Mouse (Mus musculus) forebrain, embryonic 15.5 days (tissue): Measurements from ENCODE around the gene Sqstm1. TPM values are rescaled to one million over a fixed set of nuclear protein-coding genes. Genes with fewer than 3 reads are reported as not detected.
"Not testable (repeated sequence)": the region's sequence is repeated elsewhere in the genome, so short reads cannot be mapped to it uniquely, and the experiment has no call there.

Source experiments
- ATAC-seq: fragments of 200-750 bp; cut with Nextera tagmentation; replicated peaks from 2 replicates; pipeline ENCODE4 v1.8.0; 2017; ENCODE audit warnings: mild to moderate bottlenecking, moderate TSS enrichment, moderate library complexity
- H3K27ac ChIP-seq: fragments of 300-500 bp; sonication (generic); replicated peaks from 2 replicates; pipeline ENCODE4 v1.5.1; 2015; ENCODE audit warnings: mild to moderate bottlenecking, inconsistent platforms
- H3K27me3 ChIP-seq: fragments of 300-500 bp; sonication (generic); 2 replicates; pipeline ENCODE4 v1.6.1; 2015; ENCODE audit warnings: inconsistent platforms
- H3K36me3 ChIP-seq: fragments of 300-500 bp; sonication (generic); 2 replicates; pipeline ENCODE4 v1.6.1; 2015; ENCODE audit warnings: mild to moderate bottlenecking, inconsistent platforms
- H3K4me1 ChIP-seq: fragments of 300-500 bp; sonication (generic); 2 replicates; pipeline ENCODE4 v1.6.1; 2015; ENCODE audit warnings: inconsistent platforms
- H3K4me2 ChIP-seq: fragments of 300-500 bp; sonication (generic); replicated peaks from 2 replicates; pipeline ENCODE4 v1.6.1; 2015; ENCODE audit warnings: mild to moderate bottlenecking, inconsistent platforms
- H3K4me3 ChIP-seq: fragments of 300-500 bp; sonication (generic); 2 replicates; pipeline ENCODE4 v1.5.1; 2015; ENCODE audit warnings: mild to moderate bottlenecking, inconsistent platforms
- H3K9ac ChIP-seq: fragments of 300-500 bp; sonication (generic); replicated peaks from 2 replicates; pipeline ENCODE4 v1.6.1; 2015; ENCODE audit warnings: mild to moderate bottlenecking, inconsistent platforms
- H3K9me3 ChIP-seq: fragments of 300-500 bp; sonication (generic); 2 replicates; pipeline ENCODE4 v1.6.1; 2016; ENCODE audit warnings: inconsistent platforms
- WGBS: fragments of 180-500 bp; shearing (Covaris S2); methylation state at CpG from one replicate; pipeline ENCODE4 v1.1.7; 2015; ENCODE audit warnings: mixed read lengths; 5-methylcytosine and 5-hydroxymethylcytosine counted together
- polyA plus RNA-seq: library from polyadenylated mRNA; unstranded; fragments of >200 nt; fragmentation: Nextera tagmentation; extraction: Ambion mirVana; gene quantifications from 2 replicates; pipeline ENCODE4 v1.2.1, GENCODE M21; 2015

Gene Sqstm1
- polyA plus RNA-seq, 1 experiment from 2014 or later = 303 TPM

DNA sequence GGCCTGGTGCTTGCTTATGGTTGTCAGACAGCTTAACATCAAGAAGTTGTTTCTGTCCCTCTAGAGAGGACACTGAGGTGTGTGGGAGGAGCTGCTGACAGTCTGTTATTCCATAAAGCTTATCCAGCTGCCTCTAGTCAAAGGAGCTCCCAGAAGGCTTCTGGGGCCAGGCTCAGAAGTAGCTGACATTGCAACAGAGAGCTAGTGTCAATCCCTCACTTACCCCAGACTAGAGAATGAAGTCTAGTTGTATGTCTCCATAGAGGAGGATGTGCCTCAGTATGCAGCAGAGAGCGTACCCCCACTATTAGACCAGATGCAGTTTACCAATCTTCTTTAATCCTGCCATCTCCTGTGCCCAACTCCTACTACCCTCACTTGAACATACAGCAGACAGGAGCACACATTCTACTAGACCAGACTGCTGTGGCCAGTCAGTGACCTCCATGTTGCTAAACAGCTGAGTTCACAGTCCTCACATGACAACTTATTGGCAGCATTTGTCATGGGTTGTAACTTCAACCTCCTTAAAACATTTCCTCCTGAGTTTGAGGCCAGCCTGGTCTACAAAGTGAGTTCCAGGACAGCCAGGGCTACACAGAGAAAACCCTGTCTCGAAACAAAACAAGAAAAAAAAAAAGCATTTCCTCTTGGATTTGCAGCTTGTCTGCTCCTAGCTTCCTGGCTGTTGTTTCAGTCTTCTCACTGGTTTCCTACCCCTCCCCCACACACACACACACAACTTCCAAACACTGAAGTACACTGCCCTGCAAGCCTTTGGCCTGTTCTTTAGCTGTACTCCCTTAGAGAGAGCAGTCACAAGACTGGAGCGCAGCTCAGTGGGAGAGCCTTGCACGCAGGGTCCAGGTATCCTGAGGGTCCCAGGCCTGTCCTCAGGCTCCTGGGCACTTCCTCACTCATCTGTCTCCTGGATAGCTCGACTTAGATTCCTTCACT is 31.8 kb downstream of the Sqstm1 start:
- Histone ChIP-seq H3K9ac (no peak overlapping the region), H3K36me3 (peaks cover 12% of the 10 kb centered on the region), H3K4me2 (no peak overlapping the region), H3K4me1 (peaks cover 9% of the 10 kb centered on the region), H3K4me3 (no peak overlapping the region), H3K9me3 (no peaks in the 10 kb centered on the region), H3K27ac (no peak overlapping the region), H3K27me3 (no peaks in the 10 kb centered on the region)
- ATAC-seq = no peak
- 81% methylated on average over 5 of the region's 5 CpGs for WGBS

DNA sequence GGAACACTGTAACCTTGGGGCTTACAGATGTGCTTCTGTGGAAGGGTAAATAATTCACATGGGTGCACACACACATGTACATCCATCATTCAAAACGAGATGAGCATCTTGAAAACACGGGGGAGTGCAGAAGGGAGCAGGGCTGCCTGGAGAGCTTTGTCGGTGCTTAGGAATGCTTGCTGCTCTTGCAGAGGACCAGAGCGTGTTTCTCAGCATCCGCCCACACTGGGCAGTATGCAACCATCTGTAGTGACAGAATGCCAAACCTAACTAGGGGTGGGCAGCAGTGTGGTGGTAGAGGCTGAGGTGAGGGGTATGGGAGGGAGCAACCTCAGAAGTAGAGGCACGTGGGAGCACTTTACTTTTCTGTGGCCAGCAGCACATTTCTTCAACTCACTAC is 33.5 kb downstream of the Sqstm1 start:
- H3K4me3 ChIP-seq = no peak overlapping the region
- H3K27ac ChIP-seq = no peak overlapping the region
- no peaks in the 10 kb centered on the region for H3K9me3 ChIP-seq
- no peaks in the 10 kb centered on the region for H3K27me3 ChIP-seq
- peaks cover 9% of the 10 kb centered on the region for H3K4me1 ChIP-seq
- H3K9ac ChIP-seq = no peak overlapping the region
- no peak for ATAC-seq
- 87% methylated on average over 6 of the region's 6 CpGs for WGBS
- no peak overlapping the region for H3K4me2 ChIP-seq
- peaks cover 14% of the 10 kb centered on the region for H3K36me3 ChIP-seq

DNA sequence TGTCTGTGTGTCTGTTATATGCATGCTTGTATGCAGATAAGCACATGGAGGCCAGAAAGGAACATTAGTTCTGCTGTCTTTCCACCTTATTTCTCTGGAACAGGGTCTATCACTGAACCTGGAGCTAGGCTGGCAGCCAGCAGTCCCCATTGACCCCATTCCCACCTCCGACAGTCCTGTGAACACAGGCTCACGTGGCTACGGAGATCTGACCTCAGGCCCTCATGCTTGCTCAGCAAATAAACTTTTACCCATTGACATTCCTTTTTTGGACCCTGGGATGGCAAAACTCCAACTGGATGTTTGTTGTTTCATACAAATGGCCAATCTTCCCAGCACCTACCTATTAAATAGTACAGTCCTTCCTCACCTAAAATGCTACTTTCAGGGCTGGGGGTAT is 34.3 kb downstream of the Sqstm1 start:
- H3K4me2 ChIP-seq = no peak overlapping the region
- H3K27me3 ChIP-seq = no peaks in the 10 kb centered on the region
- peaks cover 20% of the 10 kb centered on the region for H3K36me3 ChIP-seq
- 84% methylated on average over 3 of the region's 3 CpGs for WGBS
- H3K4me1 ChIP-seq = peaks cover 9% of the 10 kb centered on the region
- H3K4me3 ChIP-seq = no peak overlapping the region
- H3K27ac ChIP-seq = no peak overlapping the region
- H3K9ac ChIP-seq = no peak overlapping the region
- ATAC-seq = no peak
- no peaks in the 10 kb centered on the region for H3K9me3 ChIP-seq

DNA sequence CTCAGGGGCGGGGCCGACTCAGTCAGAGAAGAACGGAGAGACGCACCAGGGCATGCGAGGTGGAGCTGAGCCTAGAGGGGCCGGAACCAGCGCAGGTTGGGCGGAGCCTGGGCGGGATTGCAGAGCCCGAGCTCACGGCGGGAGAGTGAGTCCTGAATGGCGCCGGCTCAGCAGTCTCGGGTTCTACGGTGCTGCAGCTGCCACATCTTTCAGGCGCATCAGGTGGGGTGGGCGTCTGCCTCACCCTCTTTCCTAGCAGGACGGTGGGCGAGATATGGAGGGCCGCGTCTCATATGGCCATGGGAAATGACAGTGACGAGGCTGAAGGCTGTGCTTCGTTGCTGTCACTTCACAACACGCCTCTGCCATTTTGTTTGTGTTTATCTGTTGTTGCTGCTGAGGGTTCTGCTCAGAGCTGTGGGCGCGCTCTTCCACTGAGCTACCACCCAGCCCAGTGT is 35.9 kb downstream of the Sqstm1 start:
- Histone ChIP-seq H3K9ac (peak overlapping the region; percentile 71), H3K4me3 (peak overlapping the region; percentile 64), H3K4me2 (peak overlapping the region; percentile 65), H3K27ac (peak overlapping the region; percentile 87), H3K27me3 (no peaks in the 10 kb centered on the region), H3K9me3 (no peaks in the 10 kb centered on the region), H3K4me1 (peaks cover 9% of the 10 kb centered on the region), H3K36me3 (peaks cover 32% of the 10 kb centered on the region)
- ATAC-seq = peak; percentile 99
- WGBS = under 1% methylated on average over 27 of the region's 27 CpGs

DNA sequence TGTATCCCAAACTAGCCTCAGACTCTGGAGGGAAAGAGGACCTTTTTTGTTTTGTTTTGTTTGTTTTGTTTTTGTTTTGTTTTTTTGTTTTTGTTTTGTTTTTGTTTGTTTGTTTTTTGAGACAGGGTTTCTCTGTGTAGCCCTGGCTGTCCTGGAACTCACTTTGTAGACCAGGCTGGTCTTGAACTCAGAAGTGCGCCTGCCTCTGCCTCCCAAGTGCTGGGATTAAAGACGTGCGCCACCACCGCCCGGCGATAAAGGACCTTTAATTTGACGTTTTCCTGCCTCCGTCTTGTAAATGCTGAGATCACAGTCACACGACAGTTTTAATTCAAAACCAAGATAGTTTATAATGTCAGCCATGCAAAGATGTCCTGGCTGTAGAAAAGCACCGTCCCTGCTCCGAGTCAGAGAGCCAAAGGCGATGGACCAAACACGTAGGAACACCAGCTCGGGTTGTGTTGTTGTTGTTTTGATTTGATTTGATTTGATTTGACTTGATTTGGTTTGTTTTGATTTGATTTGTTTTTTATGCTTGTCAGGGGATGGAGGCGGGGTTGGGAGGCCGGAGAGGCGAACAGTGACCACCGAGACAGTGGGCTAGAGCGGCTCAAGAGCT is 36.4 kb downstream of the Sqstm1 start, which contains the start of gene Mrnip:
Gene Mrnip, plus strand, starts transcription at position 334 of the 619 bp plus-strand sequence.
- not testable (repeated sequence) for H3K27me3 ChIP-seq, H3K9me3 ChIP-seq, H3K4me1 ChIP-seq
- H3K4me2 ChIP-seq = peak within 1 kb of the TSS; percentile 65
- peaks cover 37% of the 10 kb centered on the region for H3K36me3 ChIP-seq
- H3K4me3 ChIP-seq = peak within 1 kb of the TSS; percentile 64
- 4% methylated on average over 19 of the region's 19 CpGs for WGBS
- H3K27ac ChIP-seq = peak within 1 kb of the TSS; percentile 87
- ATAC-seq = peak; percentile 48
- peak within 1 kb of the TSS; percentile 71 for H3K9ac ChIP-seq

DNA sequence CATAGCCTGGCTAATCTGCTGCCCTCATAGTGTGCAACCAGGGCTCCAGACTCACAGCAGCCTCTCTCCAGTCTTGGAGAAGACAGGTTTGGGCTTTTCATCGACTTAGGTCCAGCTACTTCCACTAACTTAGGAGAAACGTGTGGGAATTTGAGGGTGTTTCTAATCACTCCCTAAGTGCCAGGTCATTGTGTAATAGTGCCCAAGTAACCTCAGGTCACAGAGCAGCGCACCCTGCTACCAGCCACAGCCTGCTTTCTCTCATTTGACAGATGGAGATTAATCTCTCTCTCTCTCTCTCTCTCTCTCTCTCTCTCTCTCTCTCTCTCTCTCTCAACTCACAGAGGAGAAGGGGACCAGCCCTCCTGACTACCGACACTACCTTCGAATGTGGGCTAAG is 42.3 kb downstream of the Sqstm1 start:
- H3K4me3 ChIP-seq = no peak overlapping the region
- no peaks in the 10 kb centered on the region for H3K9me3 ChIP-seq
- H3K36me3 ChIP-seq = peaks cover 58% of the 10 kb centered on the region
- no peaks in the 10 kb centered on the region for H3K27me3 ChIP-seq
- H3K27ac ChIP-seq = no peak overlapping the region
- no peak overlapping the region for H3K9ac ChIP-seq
- no peak overlapping the region for H3K4me2 ChIP-seq
- no peaks in the 10 kb centered on the region for H3K4me1 ChIP-seq
- ATAC-seq = no peak
- WGBS = 90% methylated on average over 5 of the region's 5 CpGs

DNA sequence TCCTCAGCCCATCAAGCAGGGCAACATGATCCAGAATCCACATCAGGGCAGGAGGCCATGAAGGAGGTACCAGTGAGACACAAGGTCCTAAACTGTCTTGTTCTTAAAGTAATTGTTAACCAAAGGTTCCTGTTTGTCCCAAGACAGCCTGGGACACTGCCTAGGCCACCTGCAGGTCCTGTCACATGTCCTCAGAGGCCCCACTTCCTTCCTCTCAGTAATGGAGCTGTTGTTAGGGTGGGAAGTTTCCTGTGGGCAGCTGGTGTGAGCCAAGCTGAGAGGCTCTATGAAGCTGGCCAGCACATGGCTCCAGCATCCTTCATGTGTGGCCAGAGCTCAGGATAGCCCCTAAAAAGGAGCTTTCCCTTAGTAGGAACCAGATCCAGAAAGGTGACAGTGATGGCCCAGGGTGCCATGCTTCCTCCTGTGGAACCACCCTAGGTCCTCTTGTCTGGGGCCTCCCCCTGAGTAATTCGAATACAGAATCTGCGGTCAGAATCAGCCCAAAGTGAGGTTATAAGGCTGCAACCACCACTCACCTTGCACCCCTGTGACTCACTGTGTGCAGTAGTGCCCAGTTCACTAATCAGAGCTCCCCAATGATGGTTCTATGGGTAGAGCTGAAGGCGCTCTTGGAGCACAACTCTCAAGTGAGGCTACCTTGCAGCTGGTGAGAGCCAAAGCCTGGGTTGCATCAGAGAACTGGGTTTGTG is 48.1 kb downstream of the Sqstm1 start:
- peaks cover 60% of the 10 kb centered on the region for H3K36me3 ChIP-seq
- no peak overlapping the region for H3K27ac ChIP-seq
- no peak overlapping the region for H3K4me3 ChIP-seq
- no peaks in the 10 kb centered on the region for H3K9me3 ChIP-seq
- no peak overlapping the region for H3K4me2 ChIP-seq
- no peak overlapping the region for H3K9ac ChIP-seq
- H3K4me1 ChIP-seq = no peaks in the 10 kb centered on the region
- H3K27me3 ChIP-seq = no peaks in the 10 kb centered on the region
- 99% methylated on average over 3 of the region's 3 CpGs for WGBS
- ATAC-seq = no peak

DNA sequence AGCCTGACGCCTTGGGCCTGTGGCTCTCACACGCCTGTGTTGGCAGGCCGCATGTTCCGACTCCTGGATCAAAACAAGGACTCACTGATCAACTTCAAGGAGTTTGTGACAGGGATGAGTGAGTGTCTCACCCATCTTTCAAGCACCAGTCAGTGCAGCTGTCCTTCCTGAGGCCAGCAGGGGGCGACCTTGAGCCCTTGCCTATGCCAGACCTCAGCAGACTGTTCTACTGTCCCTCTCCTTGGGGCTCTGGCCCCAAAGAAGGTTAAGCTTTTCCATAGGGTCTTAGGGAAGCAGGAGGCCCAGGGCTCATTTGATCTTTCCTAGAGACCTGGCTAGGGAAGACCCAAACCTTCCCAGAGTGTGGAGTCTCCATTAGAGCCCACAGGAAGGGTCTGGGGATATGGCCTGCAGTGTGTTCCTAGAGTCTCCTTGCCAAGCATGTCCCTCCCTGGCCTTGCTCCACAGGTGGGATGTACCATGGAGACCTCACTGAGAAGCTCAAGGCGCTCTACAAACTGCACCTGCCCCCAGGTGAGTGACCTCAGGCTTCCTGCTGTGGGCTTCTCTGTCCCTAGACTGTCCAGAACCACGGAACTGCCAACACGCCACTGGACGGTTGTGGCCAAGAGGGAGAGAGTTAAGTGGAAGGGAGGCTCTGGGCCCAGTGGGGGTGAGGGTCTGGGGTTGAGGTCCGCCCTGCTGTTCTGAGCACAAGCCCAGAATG is 48.9 kb downstream of the Sqstm1 start:
- peak; percentile 31; the same call in 1 of the 2 replicates for ATAC-seq
- H3K4me2 ChIP-seq = no peak overlapping the region
- no peaks in the 10 kb centered on the region for H3K4me1 ChIP-seq
- 62% methylated on average over 10 of the region's 10 CpGs for WGBS
- H3K9ac ChIP-seq = no peak overlapping the region
- H3K36me3 ChIP-seq = peaks cover 66% of the 10 kb centered on the region
- no peak overlapping the region for H3K27ac ChIP-seq
- no peaks in the 10 kb centered on the region for H3K27me3 ChIP-seq
- H3K4me3 ChIP-seq = no peak overlapping the region
- H3K9me3 ChIP-seq = no peaks in the 10 kb centered on the region

DNA sequence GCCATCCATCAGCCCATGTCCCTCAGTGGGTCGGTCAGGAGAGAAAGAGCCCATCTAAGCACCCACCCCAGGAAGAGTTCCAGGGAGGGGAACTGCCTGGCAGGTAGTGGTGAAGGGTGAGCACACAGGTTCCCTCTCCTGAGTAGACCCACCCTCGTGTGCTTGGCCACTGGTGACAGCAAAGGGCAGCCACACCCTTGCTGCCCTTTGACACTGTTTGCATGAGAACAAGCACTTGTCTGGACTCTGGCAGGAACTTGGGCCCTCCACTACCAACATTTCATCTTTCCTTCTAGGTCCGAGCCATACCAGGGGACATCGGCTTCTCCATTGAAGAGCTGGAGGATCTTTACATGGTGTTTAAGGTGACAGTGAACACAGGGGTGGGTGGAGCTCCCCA is 51.3 kb downstream of the Sqstm1 start:
- H3K9me3 ChIP-seq = no peaks in the 10 kb centered on the region
- H3K36me3 ChIP-seq = peaks cover 81% of the 10 kb centered on the region
- no peaks in the 10 kb centered on the region for H3K4me1 ChIP-seq
- 91% methylated on average over 4 of the region's 4 CpGs for WGBS
- H3K27me3 ChIP-seq = no peaks in the 10 kb centered on the region
- H3K4me2 ChIP-seq = no peak overlapping the region
- no peak overlapping the region for H3K4me3 ChIP-seq
- ATAC-seq = no peak
- no peak overlapping the region for H3K9ac ChIP-seq
- H3K27ac ChIP-seq = no peak overlapping the region

DNA sequence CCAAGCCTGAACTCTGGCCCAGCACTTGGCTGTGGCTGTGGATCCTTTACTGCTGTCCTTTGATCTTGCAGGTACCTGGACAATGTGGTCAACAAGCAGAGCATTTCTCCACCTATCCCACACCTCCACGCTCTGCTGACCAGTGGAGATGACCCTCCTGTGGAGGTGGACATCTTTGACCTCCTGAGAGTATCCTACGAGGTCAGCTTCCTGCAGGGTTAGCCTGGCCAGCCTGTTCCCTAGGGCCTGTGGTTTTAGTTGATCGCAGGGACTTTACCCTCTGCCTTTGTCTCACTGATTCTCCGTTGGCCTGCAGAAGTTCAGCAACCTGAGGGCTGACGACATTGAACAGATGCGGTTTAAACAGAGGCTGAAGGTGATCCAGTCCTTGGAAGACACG is 52.3 kb downstream of the Sqstm1 start:
- no peaks in the 10 kb centered on the region for H3K4me1 ChIP-seq
- no peaks in the 10 kb centered on the region for H3K27me3 ChIP-seq
- no peak overlapping the region for H3K27ac ChIP-seq
- peaks cover 81% of the 10 kb centered on the region for H3K36me3 ChIP-seq
- H3K4me2 ChIP-seq = no peak overlapping the region
- no peak overlapping the region for H3K9ac ChIP-seq
- H3K4me3 ChIP-seq = no peak overlapping the region
- no peaks in the 10 kb centered on the region for H3K9me3 ChIP-seq
- ATAC-seq = no peak
- WGBS = 95% methylated on average over 7 of the region's 7 CpGs

DNA sequence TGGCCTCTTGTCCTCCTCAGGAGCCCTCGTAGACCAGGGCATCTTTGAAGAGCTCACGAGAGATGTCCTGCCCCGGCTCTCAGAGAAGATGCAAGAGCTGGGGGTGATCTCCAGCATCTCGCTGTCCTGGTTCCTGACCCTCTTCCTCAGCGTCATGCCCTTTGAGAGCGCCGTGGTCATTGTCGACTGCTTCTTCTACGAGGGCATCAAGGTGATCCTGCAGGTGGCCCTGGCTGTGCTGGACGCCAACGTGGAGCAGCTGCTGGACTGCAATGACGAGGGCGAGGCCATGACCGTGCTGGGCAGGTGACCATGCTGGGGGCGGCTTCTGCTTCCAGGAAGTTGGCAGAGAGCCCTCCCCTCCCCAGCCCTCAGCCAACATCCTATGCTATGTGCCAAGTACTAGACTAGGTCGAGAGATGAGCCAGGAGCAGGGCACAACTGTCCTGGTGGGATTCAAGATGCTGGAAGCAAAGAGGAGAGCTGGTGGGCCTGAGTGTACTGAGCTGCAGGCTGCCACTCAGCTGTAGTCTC is 53.8 kb downstream of the Sqstm1 start:
- Histone ChIP-seq H3K4me2 (no peak overlapping the region), H3K4me3 (no peak overlapping the region), H3K9ac (no peak overlapping the region), H3K36me3 (peaks cover 90% of the 10 kb centered on the region), H3K27ac (no peak overlapping the region), H3K9me3 (no peaks in the 10 kb centered on the region), H3K27me3 (no peaks in the 10 kb centered on the region), H3K4me1 (no peaks in the 10 kb centered on the region)
- ATAC-seq = no peak
- WGBS = 95% methylated on average over 16 of the region's 16 CpGs
